Comparison of ENCODE assay signal across 9 mouse cellular contexts in the genomic region with DNA sequence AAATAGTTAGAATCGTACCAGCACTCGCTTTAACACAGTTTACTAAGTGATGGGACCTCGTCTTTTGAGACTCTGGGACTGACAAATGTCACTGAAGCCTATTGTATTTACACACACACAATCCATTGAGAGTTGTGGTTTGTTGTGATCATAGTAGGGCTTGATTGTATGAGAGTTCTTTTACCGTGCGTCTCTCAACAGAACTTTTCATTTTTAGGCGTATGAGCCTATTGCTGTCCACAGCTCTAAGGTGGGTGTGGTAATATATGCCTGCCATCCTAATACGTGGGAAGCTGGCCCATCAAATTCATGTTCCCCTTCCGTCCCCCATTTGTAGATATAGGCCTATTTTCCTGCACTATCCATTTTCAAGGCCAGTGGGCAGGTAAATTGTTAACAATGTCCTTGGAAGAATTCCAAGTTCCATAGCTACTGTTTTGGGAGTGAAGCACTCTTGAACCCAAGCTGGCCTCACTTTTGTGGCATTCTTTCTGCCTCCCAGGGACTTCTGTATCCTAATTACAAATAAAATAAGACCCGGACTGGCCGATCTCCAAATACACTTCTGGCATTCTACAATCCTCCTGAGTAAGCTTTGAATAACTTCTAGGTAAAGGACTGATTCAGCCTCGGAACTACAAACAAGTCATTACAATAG. TPM values are rescaled to one million over a fixed set of nuclear protein-coding genes. Genes with fewer than 3 reads are reported as not detected.
A peak's percentile ranks its signal among the peaks of the same experiment; 100 is the strongest.
DNase-seq lines count a peak whose midpoint lies in the region; ATAC-seq lines count a peak whose summit lies in the region.
"Had no signal": no experiment of that assay in that cellular context is flagged by ENCODE, and none has a peak within 500 bp of the region (broad histone marks: within the 10 kb centered on the region; RNA-seq: fewer than 3 reads in every experiment).

No protein-coding gene starts in this region.

- no peaks in the 10 kb centered on the region for H3K9me3 ChIP-seq in heart, embryonic 12.5 days (replicated peaks)
- H3K9me3 ChIP-seq in kidney, embryonic 16.5 days (ENCODE audit: low read length): no peaks in the 10 kb centered on the region

- intact Hi-C loops in heart, postnatal 10 days (cut with DNase I): loop anchor here (5.0 kb wide), 1 partner anchor 33 kb away; the partner anchor contains the start of gene Npr1

- H3K27me3 ChIP-seq in heart, embryonic 12.5 days (replicated peaks): no peaks in the 10 kb centered on the region
- H3K27me3 ChIP-seq in kidney, embryonic 16.5 days (ENCODE audit: insufficient read depth, low read length): no peaks in the 10 kb centered on the region

- WGBS in heart, embryonic 12.5 days: 60% methylated on average over 11 of the region's 11 CpGs
- WGBS in kidney, embryonic 16.5 days: 43% methylated on average over 11 of the region's 11 CpGs

- no peak for DNase-seq in heart, postnatal 10 days
- DNase-seq in lung, postnatal 4 days: peak; percentile 39 to 51
- DNase-seq in thymus, postnatal 4 days: no peak
- DNase-seq in thymus, postnatal 0 days (ENCODE audit: low spot score): no peak
- no peak for DNase-seq in ovary, postnatal 14 days (ENCODE audit: low spot score)

- peak overlapping the region; percentile 91 for H3K27ac ChIP-seq in heart, embryonic 12.5 days (ENCODE audit: poor library complexity, severe bottlenecking)
- peak overlapping the region; percentile 99 for H3K27ac ChIP-seq in kidney, embryonic 16.5 days (ENCODE audit: low read length)

- H3K4me1 ChIP-seq in heart, embryonic 12.5 days (replicated peaks): peaks cover 31% of the 10 kb centered on the region
- peaks cover 29% of the 10 kb centered on the region for H3K4me1 ChIP-seq in kidney, embryonic 16.5 days (ENCODE audit: insufficient read depth, low read length)

- 0 out of 2 replicates have a peak, but pooled peaks cover 4% of the 10 kb centered on the region for H3K36me3 ChIP-seq in heart, embryonic 12.5 days
- no peaks in the 10 kb centered on the region for H3K36me3 ChIP-seq in kidney, embryonic 16.5 days (ENCODE audit: insufficient read depth, low read length)

- H3K4me2 ChIP-seq in heart, embryonic 12.5 days: peak overlapping the region; percentile 81
- peak overlapping the region; percentile 68 for H3K4me2 ChIP-seq in kidney, embryonic 16.5 days (replicated peaks; ENCODE audit: low read depth, low read length)

- peak overlapping the region; percentile 72; the same call in 1 of the 2 replicates for H3K9ac ChIP-seq in heart, embryonic 12.5 days
- peak overlapping the region; percentile 71 for H3K9ac ChIP-seq in kidney, embryonic 16.5 days (replicated peaks; ENCODE audit: low read length)

- peak overlapping the region; percentile 60 for H3K4me3 ChIP-seq in heart, embryonic 12.5 days
- peak overlapping the region; percentile 86 for H3K4me3 ChIP-seq in kidney, embryonic 16.5 days (ENCODE audit: low read length)

- no peak for ATAC-seq in heart, embryonic 12.5 days (ENCODE audit: insufficient number of reproducible peaks, low FRiP score)
- ATAC-seq in erythroblast, adult 5-6 weeks (replicated peaks; ENCODE audit: low FRiP score, poor library complexity, severe bottlenecking): peak; percentile 2; the same call in 1 of the 2 replicates
- no peak for ATAC-seq in kidney, embryonic 16.5 days (ENCODE audit: low FRiP score, low TSS enrichment)

RNA-seq across cellular contexts. Expression of gene Ints3, which starts 0.8 kb away (rescaled TPM):
- polyA plus RNA-seq in heart, embryonic 12.5 days (2016; fragmentation: Nextera tagmentation; extraction: Ambion mirVana): 31.1 and 32.2 TPM in 2 replicates
- 10 to 100 TPM; 24.4 to 28.3 TPM for total RNA-seq in heart, postnatal 10 days (2021)
- 6.0 and 6.9 TPM in 2 replicates for total RNA-seq in erythroblast, adult 5-6 weeks (2015; ENCODE audit: low replicate concordance)
- 5.1 and 10.5 TPM in 2 replicates for total RNA-seq in erythroblast, adult 5-6 weeks (2017; ENCODE audit: low replicate concordance)
- polyA plus RNA-seq in kidney, embryonic 16.5 days (2015; fragmentation: Nextera tagmentation; extraction: Ambion mirVana): 32.7 and 33.3 TPM in 2 replicates
- polyA plus RNA-seq in thymus, postnatal 0 days (2015; fragmentation: Nextera tagmentation; extraction: Ambion mirVana): 14.5 and 15.7 TPM in 2 replicates

RNA-seq across cellular contexts. Expression of gene Npr1, which starts 31.5 kb away (rescaled TPM):
- polyA plus RNA-seq in heart, embryonic 12.5 days (2016; fragmentation: Nextera tagmentation; extraction: Ambion mirVana): 8.2 and 8.9 TPM in 2 replicates
- total RNA-seq in heart, postnatal 10 days (2021): 10 to 100 TPM; 35.4 to 37.8 TPM
- total RNA-seq in erythroblast, adult 5-6 weeks (2015; ENCODE audit: low replicate concordance): not detected in 2 replicates
- total RNA-seq in erythroblast, adult 5-6 weeks (2017; ENCODE audit: low replicate concordance): 0.84 TPM in 1 of 2 replicates, not detected in the other
- polyA plus RNA-seq in kidney, embryonic 16.5 days (2015; fragmentation: Nextera tagmentation; extraction: Ambion mirVana): 20.0 and 20.5 TPM in 2 replicates
- 2.5 and 2.6 TPM in 2 replicates for polyA plus RNA-seq in thymus, postnatal 0 days (2015; fragmentation: Nextera tagmentation; extraction: Ambion mirVana)
- total RNA-seq: hematopoietic stem cell, adult 5-6 weeks had no signal

RNA-seq across cellular contexts. Expression of gene Ilf2, which starts 41.7 kb away (rescaled TPM):
- polyA plus RNA-seq in heart, embryonic 12.5 days (2016; fragmentation: Nextera tagmentation; extraction: Ambion mirVana): 135 and 137 TPM in 2 replicates
- 10 to 100 TPM; 55.3 to 57.5 TPM for total RNA-seq in heart, postnatal 10 days (2021)
- 25.9 and 29.9 TPM in 2 replicates for total RNA-seq in erythroblast, adult 5-6 weeks (2015; ENCODE audit: low replicate concordance)
- total RNA-seq in erythroblast, adult 5-6 weeks (2017; ENCODE audit: low replicate concordance): 37.6 and 44.0 TPM in 2 replicates
- polyA plus RNA-seq in kidney, embryonic 16.5 days (2015; fragmentation: Nextera tagmentation; extraction: Ambion mirVana): 219 and 223 TPM in 2 replicates
- 137 and 146 TPM in 2 replicates for polyA plus RNA-seq in thymus, postnatal 0 days (2015; fragmentation: Nextera tagmentation; extraction: Ambion mirVana)

RNA-seq across cellular contexts. Expression of gene Slc27a3, which starts 44.5 kb away (rescaled TPM):
- polyA plus RNA-seq in heart, embryonic 12.5 days (2016; fragmentation: Nextera tagmentation; extraction: Ambion mirVana): 9.9 and 10.3 TPM in 2 replicates
- total RNA-seq in heart, postnatal 10 days (2021): 1 to 10 TPM; 1.9 to 3.3 TPM
- total RNA-seq in erythroblast, adult 5-6 weeks (2015; ENCODE audit: low replicate concordance): not detected in 2 replicates
- total RNA-seq in erythroblast, adult 5-6 weeks (2017; ENCODE audit: low replicate concordance): 0.68 TPM in 1 of 2 replicates, not detected in the other
- 15.7 and 18.3 TPM in 2 replicates for polyA plus RNA-seq in kidney, embryonic 16.5 days (2015; fragmentation: Nextera tagmentation; extraction: Ambion mirVana)
- 5.2 and 5.7 TPM in 2 replicates for polyA plus RNA-seq in thymus, postnatal 0 days (2015; fragmentation: Nextera tagmentation; extraction: Ambion mirVana)

RNA-seq across cellular contexts. Expression of gene Snapin, which starts 56.6 kb away (rescaled TPM):
- 72.9 and 75.3 TPM in 2 replicates for polyA plus RNA-seq in heart, embryonic 12.5 days (2016; fragmentation: Nextera tagmentation; extraction: Ambion mirVana)
- total RNA-seq in heart, postnatal 10 days (2021): 10 to 100 TPM; 55.9 to 62.7 TPM
- 6.3 and 11.5 TPM in 2 replicates for total RNA-seq in erythroblast, adult 5-6 weeks (2015; ENCODE audit: low replicate concordance)
- 10.7 and 13.4 TPM in 2 replicates for total RNA-seq in erythroblast, adult 5-6 weeks (2017; ENCODE audit: low replicate concordance)
- polyA plus RNA-seq in kidney, embryonic 16.5 days (2015; fragmentation: Nextera tagmentation; extraction: Ambion mirVana): 73.9 and 80.1 TPM in 2 replicates
- 61.9 and 65.5 TPM in 2 replicates for polyA plus RNA-seq in thymus, postnatal 0 days (2015; fragmentation: Nextera tagmentation; extraction: Ambion mirVana)

Comparison
In these comparisons a context has a peak if more than half of its experiments do, and no peak if none do; other contexts are left out.
1. DNase-seq: peak in lung, postnatal 4 days (2 of 2); none in heart, postnatal 10 days (0 of 2), thymus, postnatal 4 days (single experiment), thymus, postnatal 0 days (single experiment) and ovary, postnatal 14 days (single experiment).